9 mouse cellular contexts compared by ENCODE assay signal in genomic region chr17:7925413-7926160, GRCm38 (mm10). TPM values are rescaled to one million over a fixed set of nuclear protein-coding genes. Genes with fewer than 3 reads are reported as not detected.
DNase-seq lines count a peak whose midpoint lies in the region; ATAC-seq lines count a peak whose summit lies in the region.
"Had no signal": no experiment of that assay in that cellular context is flagged by ENCODE, and none has a peak within 500 bp of the region (broad histone marks: within the 10 kb centered on the region; RNA-seq: fewer than 3 reads in every experiment).

Gene Tagap, plus strand, starts transcription at chr17:7926000.

- H3K27me3 ChIP-seq in embryonic facial prominence, embryonic 14.5 days (replicated peaks; ENCODE audit: control insufficient read depth, insufficient read depth, low read length), result no peaks in the 10 kb centered on the region
- no peaks in the 10 kb centered on the region for H3K27me3 ChIP-seq in embryonic facial prominence, embryonic 10.5 days (replicated peaks; ENCODE audit: low read depth, poor library complexity, severe bottlenecking)
- no peaks in the 10 kb centered on the region for H3K27me3 ChIP-seq in liver, embryonic 16.5 days (ENCODE audit: control insufficient read depth, insufficient read depth, low read depth, low read length)
- H3K27me3 ChIP-seq in forebrain, embryonic 16.5 days (replicated peaks; ENCODE audit: control insufficient read depth, insufficient read depth, low read length), result no peaks in the 10 kb centered on the region

- ATAC-seq in embryonic facial prominence, embryonic 14.5 days (ENCODE audit: low read depth), result no peak
- ATAC-seq in liver, embryonic 16.5 days (ENCODE audit: low read depth), result no peak
- ATAC-seq in forebrain, embryonic 16.5 days, result no peak

- H3K4me1 ChIP-seq in embryonic facial prominence, embryonic 14.5 days (ENCODE audit: control insufficient read depth, insufficient read depth, low read length), result peaks cover 7% of the 10 kb centered on the region; the same call in 1 of the 2 replicates
- H3K4me1 ChIP-seq in embryonic facial prominence, embryonic 10.5 days, result 0 out of 2 replicates have a peak, but pooled peaks cover 2% of the 10 kb centered on the region
- no peaks in the 10 kb centered on the region for H3K4me1 ChIP-seq in liver, embryonic 16.5 days (ENCODE audit: control insufficient read depth, low read depth, low read length)
- H3K4me1 ChIP-seq in forebrain, embryonic 16.5 days (replicated peaks; ENCODE audit: control insufficient read depth, insufficient read depth, low read length), result no peaks in the 10 kb centered on the region

- H3K4me3 ChIP-seq in embryonic facial prominence, embryonic 14.5 days (ENCODE audit: low read depth, low read length), result no peak within 1 kb of the TSS
- H3K4me3 ChIP-seq in embryonic facial prominence, embryonic 10.5 days, result no peak within 1 kb of the TSS
- peak within 1 kb of the TSS; percentile 41 for H3K4me3 ChIP-seq in liver, embryonic 16.5 days (ENCODE audit: low read depth, low read length)
- H3K4me3 ChIP-seq in forebrain, embryonic 16.5 days (replicated peaks; ENCODE audit: low read length), result no peak within 1 kb of the TSS
- H3K4me3 ChIP-seq: left cerebral cortex, adult 2 months had no signal

- peak within 1 kb of the TSS; percentile 28; the same call in 1 of the 2 replicates for H3K27ac ChIP-seq in embryonic facial prominence, embryonic 14.5 days (replicated peaks; ENCODE audit: low read depth, low read length)
- no peak within 1 kb of the TSS for H3K27ac ChIP-seq in embryonic facial prominence, embryonic 10.5 days (replicated peaks)
- 0 out of 2 replicates have a peak within 1 kb of the TSS, but pooled peaks have one; percentile 1 for H3K27ac ChIP-seq in liver, embryonic 16.5 days (ENCODE audit: low read length)
- H3K27ac ChIP-seq in forebrain, embryonic 16.5 days (ENCODE audit: low read length), result no peak within 1 kb of the TSS
- H3K27ac ChIP-seq: left cerebral cortex, adult 2 months had no signal

- H3K4me2 ChIP-seq in embryonic facial prominence, embryonic 14.5 days (ENCODE audit: low read depth, low read length), result no peak within 1 kb of the TSS
- H3K4me2 ChIP-seq in liver, embryonic 16.5 days (ENCODE audit: low read depth, low read length), result peak within 1 kb of the TSS; percentile 10
- H3K4me2 ChIP-seq in forebrain, embryonic 16.5 days (ENCODE audit: low read length), result no peak within 1 kb of the TSS

- DNase-seq in embryonic facial prominence, embryonic 14.5 days (ENCODE audit: low spot score), result no peak
- no peak for DNase-seq in embryonic facial prominence, embryonic 10.5 days (ENCODE audit: low spot score)
- DNase-seq in CD8-positive naive resting alpha-beta T cell, adult 2 months (ENCODE audit: low read depth in 2 of 2, low spot score in 2 of 2), result peak; percentile 40 to 45
- peak; percentile 49 for DNase-seq in spleen, adult 12 weeks (ENCODE audit: low spot score)
- no peak for DNase-seq in gastrocnemius, postnatal 25 days
- DNase-seq in adrenal gland, postnatal 25 days, result no peak

- no peaks in the 10 kb centered on the region for H3K9me3 ChIP-seq in embryonic facial prominence, embryonic 14.5 days (ENCODE audit: control insufficient read depth, low read length)
- H3K9me3 ChIP-seq in embryonic facial prominence, embryonic 10.5 days, result no peaks in the 10 kb centered on the region
- H3K9me3 ChIP-seq in liver, embryonic 16.5 days (replicated peaks; ENCODE audit: control insufficient read depth, low read length), result no peaks in the 10 kb centered on the region
- H3K9me3 ChIP-seq in forebrain, embryonic 16.5 days (ENCODE audit: control insufficient read depth, low read length), result no peaks in the 10 kb centered on the region

- no peaks in the 10 kb centered on the region for H3K36me3 ChIP-seq in embryonic facial prominence, embryonic 14.5 days (ENCODE audit: control insufficient read depth, insufficient read depth, low read length)
- H3K36me3 ChIP-seq in embryonic facial prominence, embryonic 10.5 days (replicated peaks), result no peaks in the 10 kb centered on the region
- no peaks in the 10 kb centered on the region for H3K36me3 ChIP-seq in liver, embryonic 16.5 days (ENCODE audit: control insufficient read depth, insufficient read depth)
- H3K36me3 ChIP-seq in forebrain, embryonic 16.5 days (ENCODE audit: control insufficient read depth, insufficient read depth), result no peaks in the 10 kb centered on the region

- WGBS in embryonic facial prominence, embryonic 14.5 days, result 58% methylated on average over 13 of the region's 13 CpGs
- 67% methylated on average over 13 of the region's 13 CpGs for WGBS in embryonic facial prominence, embryonic 10.5 days
- 30% methylated on average over 13 of the region's 13 CpGs for WGBS in liver, embryonic 16.5 days (ENCODE audit: insufficient replicate concordance)
- WGBS in forebrain, embryonic 16.5 days, result 73% methylated on average over 13 of the region's 13 CpGs

- H3K9ac ChIP-seq in embryonic facial prominence, embryonic 14.5 days (ENCODE audit: low read depth, low read length), result no peak within 1 kb of the TSS
- no peak within 1 kb of the TSS; the same call in 1 of the 2 replicates for H3K9ac ChIP-seq in liver, embryonic 16.5 days (ENCODE audit: low read depth, low read length)
- no peak within 1 kb of the TSS for H3K9ac ChIP-seq in forebrain, embryonic 16.5 days (replicated peaks; ENCODE audit: low read depth, low read length)

RNA-seq across cellular contexts. Expression of gene Tagap, which starts in this region (rescaled TPM):
- 0.63 TPM in 2 replicates for polyA plus RNA-seq in embryonic facial prominence, embryonic 14.5 days (2014; fragmentation: Nextera tagmentation; extraction: Ambion mirVana)
- polyA plus RNA-seq in embryonic facial prominence, embryonic 10.5 days (2016; fragmentation: Nextera tagmentation; extraction: Ambion mirVana), result 0.36 and 0.37 TPM in 2 replicates
- polyA plus RNA-seq in liver, embryonic 16.5 days (2015; fragmentation: Nextera tagmentation; extraction: Ambion mirVana), result 2.4 and 2.7 TPM in 2 replicates
- total RNA-seq in gastrocnemius, postnatal 25 days (2021), result 1 to 10 TPM; 1.8 TPM
- 4.7 and 6.6 TPM in 2 replicates for total RNA-seq in adrenal gland, postnatal 25 days (2021)
- 0.36 and 0.43 TPM in 2 replicates for polyA plus RNA-seq in forebrain, embryonic 16.5 days (2015; fragmentation: Nextera tagmentation; extraction: Ambion mirVana)

Comparison
In these comparisons a context has a peak if more than half of its experiments do, and no peak if none do; other contexts are left out.
1. H3K27ac ChIP-seq: peak in embryonic facial prominence, embryonic 14.5 days (single experiment) and liver, embryonic 16.5 days (single experiment); none in embryonic facial prominence, embryonic 10.5 days (single experiment) and forebrain, embryonic 16.5 days (single experiment).
2. DNase-seq: peak in CD8-positive naive resting alpha-beta T cell, adult 2 months (2 of 2) and spleen, adult 12 weeks (single experiment); none in embryonic facial prominence, embryonic 14.5 days (single experiment), embryonic facial prominence, embryonic 10.5 days (single experiment), gastrocnemius, postnatal 25 days (single experiment) and adrenal gland, postnatal 25 days (single experiment).